Mouse (Mus musculus) stomach, embryonic 16.5 days (tissue): ENCODE data around the gene Msln. TPM values are rescaled to one million over a fixed set of nuclear protein-coding genes. Genes with fewer than 3 reads are reported as not detected.
A peak's percentile ranks its signal among the peaks of the same experiment; 100 is the strongest.

Experiments
- ATAC-seq: fragments of 200-750 bp; cut with Nextera tagmentation; 2 replicates; pipeline ENCODE4 v1.8.0; 2017; ENCODE audit warnings: moderate number of reproducible peaks, moderate TSS enrichment; ENCODE audit not compliant: insufficient read depth, low FRiP score
- H3K27ac ChIP-seq: fragments of 300-500 bp; sonication (generic); 2 replicates; pipeline ENCODE4 v1.5.1; 2014; ENCODE audit warnings: low read length
- H3K27me3 ChIP-seq: fragments of 300-500 bp; sonication (generic); 2 replicates; pipeline ENCODE4 v1.6.1; 2014; ENCODE audit warnings: low read length, control low read depth, mixed read lengths; ENCODE audit not compliant: control insufficient read depth, insufficient read depth
- H3K36me3 ChIP-seq: fragments of 300-500 bp; sonication (generic); 2 replicates; pipeline ENCODE4 v1.6.1; 2014; ENCODE audit warnings: low read length; ENCODE audit not compliant: control insufficient read depth, insufficient read depth
- H3K4me1 ChIP-seq: fragments of 300-500 bp; sonication (generic); 2 replicates; pipeline ENCODE4 v1.6.1; 2014; ENCODE audit warnings: low read length, control low read depth, mixed read lengths; ENCODE audit not compliant: control insufficient read depth, insufficient read depth
- H3K4me2 ChIP-seq: fragments of 300-500 bp; sonication (generic); 2 replicates; pipeline ENCODE4 v1.6.1; 2014; ENCODE audit warnings: low read depth, low read length, mixed read lengths
- H3K4me3 ChIP-seq: fragments of 300-500 bp; sonication (generic); replicated peaks from 2 replicates; pipeline ENCODE4 v1.5.1; 2014; ENCODE audit warnings: mild to moderate bottlenecking, low read length
- H3K9ac ChIP-seq: fragments of 300-500 bp; sonication (generic); 2 replicates; pipeline ENCODE4 v1.6.1; 2014; ENCODE audit warnings: low read length
- H3K9me3 ChIP-seq: fragments of 300-500 bp; sonication (generic); replicated peaks from 2 replicates; pipeline ENCODE4 v1.6.1; 2016; ENCODE audit warnings: low read length, control low read depth; ENCODE audit not compliant: control insufficient read depth
- WGBS: fragments of 180-500 bp; shearing (Covaris S2); extraction: QIAGEN DNeasy Blood & Tissue Kit; methylation state at CpG from one replicate; pipeline ENCODE4 v1.1.7; 2014; 5-methylcytosine and 5-hydroxymethylcytosine counted together
- polyA plus RNA-seq: library from polyadenylated mRNA; unstranded; fragments of >200 nt; fragmentation: Nextera tagmentation; extraction: Ambion mirVana; gene quantifications from 2 replicates; pipeline ENCODE4 v1.2.1, GENCODE M21; 2015

Gene Msln
- polyA plus RNA-seq, 1 experiment from 2014 or later = 77.0 TPM

DNA sequence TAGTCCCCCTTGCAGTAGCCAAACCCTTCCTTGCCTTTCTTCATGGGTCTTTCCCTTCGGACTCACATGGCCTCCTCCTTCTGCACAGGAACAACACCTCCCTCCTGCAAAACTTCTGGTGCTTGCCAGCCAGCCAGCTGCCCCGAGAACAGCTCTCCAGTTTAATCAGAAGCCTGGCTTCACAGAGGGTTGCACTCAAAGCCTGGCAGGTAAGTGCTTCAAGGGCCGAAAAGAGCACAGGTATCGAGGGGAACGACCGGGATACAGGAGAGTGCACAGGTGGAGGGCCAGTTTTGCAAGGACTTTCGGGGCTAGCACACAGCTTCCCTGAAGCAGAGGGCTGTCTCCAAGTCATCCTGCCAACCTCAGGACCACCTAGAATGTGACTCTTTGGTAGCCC, 15.3 kb downstream of the Msln start:
- Histone ChIP-seq H3K27me3 (no peaks in the 10 kb centered on the region), H3K27ac (no peak overlapping the region), H3K36me3 (no peaks in the 10 kb centered on the region), H3K4me2 (no peak overlapping the region), H3K4me1 (no peaks in the 10 kb centered on the region), H3K9ac (no peak overlapping the region), H3K4me3 (no peak overlapping the region), H3K9me3 (no peaks in the 10 kb centered on the region)
- 78% methylated on average over 7 of the region's 7 CpGs for WGBS
- no peak for ATAC-seq

DNA sequence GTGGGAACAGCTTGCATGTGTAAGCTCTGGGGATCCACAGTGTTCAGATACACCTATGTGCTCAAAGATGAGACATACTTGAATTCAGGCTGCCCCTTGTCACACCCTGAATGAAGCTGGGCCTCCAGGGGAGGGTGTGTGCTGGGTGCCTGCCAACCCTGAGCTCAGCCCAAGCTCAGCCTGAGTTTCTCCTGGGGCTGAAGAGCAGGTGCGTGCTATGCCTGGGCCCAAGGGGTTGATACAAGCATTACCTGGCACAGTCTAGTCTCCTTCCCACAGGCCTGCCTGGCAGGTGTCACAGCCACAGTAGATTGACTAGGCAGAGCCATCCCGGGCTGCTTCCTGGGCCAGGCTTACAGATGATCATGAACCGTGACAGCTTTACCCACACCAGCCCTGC, 18.4 kb downstream of the Msln start, which contains the start of gene Mslnl:
TSS of gene Mslnl (plus strand) at position 298 of the 400 bp plus-strand sequence.
- Histone ChIP-seq H3K4me3 (no peak within 1 kb of the TSS), H3K27ac (no peak within 1 kb of the TSS), H3K4me2 (no peak within 1 kb of the TSS), H3K36me3 (no peaks in the 10 kb centered on the region), H3K27me3 (no peaks in the 10 kb centered on the region), H3K9me3 (no peaks in the 10 kb centered on the region), H3K4me1 (no peaks in the 10 kb centered on the region), H3K9ac (no peak within 1 kb of the TSS)
- 74% methylated on average over 3 of the region's 3 CpGs for WGBS
- peak; percentile 30; the same call in 1 of the 2 replicates for ATAC-seq

DNA sequence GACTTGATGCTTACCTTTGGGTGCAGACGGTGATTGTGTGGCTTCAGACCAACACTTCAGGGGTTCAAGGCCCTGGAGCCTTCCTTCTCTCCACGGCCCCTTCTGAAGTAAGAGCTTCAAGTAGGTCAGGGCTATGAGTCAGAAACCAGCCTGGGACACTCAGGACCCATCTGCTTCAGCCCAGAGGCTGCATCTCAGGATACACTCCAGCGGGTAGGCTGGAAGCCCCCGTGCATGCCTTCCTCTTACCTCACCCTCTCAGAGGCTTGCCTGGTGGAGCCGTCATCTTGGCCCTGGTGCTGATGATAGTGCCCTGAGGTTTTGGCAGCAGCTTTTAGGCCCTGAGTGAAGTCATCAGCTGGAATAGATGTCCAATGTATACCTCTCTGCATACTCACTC, 18.9 kb downstream of the Msln start:
- no peaks in the 10 kb centered on the region for H3K4me1 ChIP-seq
- WGBS = 78% methylated on average over 5 of the region's 5 CpGs
- H3K4me2 ChIP-seq = no peak overlapping the region
- H3K9ac ChIP-seq = no peak overlapping the region
- H3K36me3 ChIP-seq = no peaks in the 10 kb centered on the region
- ATAC-seq = no peak
- no peaks in the 10 kb centered on the region for H3K27me3 ChIP-seq
- H3K27ac ChIP-seq = no peak overlapping the region
- no peak overlapping the region for H3K4me3 ChIP-seq
- H3K9me3 ChIP-seq = no peaks in the 10 kb centered on the region

DNA sequence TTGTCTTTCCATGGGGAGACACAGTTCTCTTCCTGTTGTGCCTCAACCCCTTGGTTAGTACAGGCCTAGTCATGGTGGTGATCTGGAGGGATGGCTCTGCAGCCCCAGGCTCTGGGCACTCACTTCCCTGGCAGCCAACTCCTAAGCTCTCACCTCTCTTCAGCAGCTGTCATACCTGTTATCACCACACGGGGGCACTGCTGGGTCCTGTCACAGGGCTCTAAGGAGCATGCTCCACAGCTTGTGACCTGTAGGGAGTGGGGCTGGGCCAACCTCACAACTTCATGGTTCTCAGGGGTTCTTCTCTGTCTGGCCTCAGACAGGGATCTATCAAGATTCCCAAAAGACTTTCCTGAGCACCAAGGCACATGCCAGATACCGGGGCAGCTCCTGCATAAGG, 22.1 kb downstream of the Msln start:
- H3K27me3 ChIP-seq = no peaks in the 10 kb centered on the region
- no peak overlapping the region for H3K4me3 ChIP-seq
- H3K4me1 ChIP-seq = peaks cover 10% of the 10 kb centered on the region
- WGBS = 17% methylated on average over 2 of the region's 2 CpGs
- H3K36me3 ChIP-seq = no peaks in the 10 kb centered on the region
- H3K9ac ChIP-seq = no peak overlapping the region
- no peak for ATAC-seq
- H3K9me3 ChIP-seq = no peaks in the 10 kb centered on the region
- no peak overlapping the region for H3K27ac ChIP-seq
- H3K4me2 ChIP-seq = no peak overlapping the region

DNA sequence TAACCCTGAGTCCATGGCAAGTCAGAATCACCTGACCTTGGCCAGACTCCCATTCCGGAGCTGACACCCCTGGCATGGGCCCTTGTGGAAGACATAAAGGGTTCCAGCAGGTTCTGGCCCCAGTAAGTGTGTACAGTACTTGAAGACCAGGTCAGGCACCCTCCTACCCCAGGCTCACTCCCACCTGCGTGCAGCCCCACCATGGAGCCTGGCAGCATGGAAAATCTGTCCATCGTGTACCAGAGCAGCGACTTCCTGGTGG, 26.2 kb downstream of the Msln start:
- no peaks in the 10 kb centered on the region for H3K27me3 ChIP-seq
- ATAC-seq = no peak
- 14% methylated on average over 4 of the region's 4 CpGs for WGBS
- H3K9me3 ChIP-seq = no peaks in the 10 kb centered on the region
- H3K9ac ChIP-seq = peak overlapping the region; percentile 96
- H3K4me1 ChIP-seq = peaks cover 16% of the 10 kb centered on the region
- H3K4me2 ChIP-seq = peak overlapping the region; percentile 93
- H3K27ac ChIP-seq = peak overlapping the region; percentile 38
- peak overlapping the region; percentile 78 for H3K4me3 ChIP-seq
- no peaks in the 10 kb centered on the region for H3K36me3 ChIP-seq

DNA sequence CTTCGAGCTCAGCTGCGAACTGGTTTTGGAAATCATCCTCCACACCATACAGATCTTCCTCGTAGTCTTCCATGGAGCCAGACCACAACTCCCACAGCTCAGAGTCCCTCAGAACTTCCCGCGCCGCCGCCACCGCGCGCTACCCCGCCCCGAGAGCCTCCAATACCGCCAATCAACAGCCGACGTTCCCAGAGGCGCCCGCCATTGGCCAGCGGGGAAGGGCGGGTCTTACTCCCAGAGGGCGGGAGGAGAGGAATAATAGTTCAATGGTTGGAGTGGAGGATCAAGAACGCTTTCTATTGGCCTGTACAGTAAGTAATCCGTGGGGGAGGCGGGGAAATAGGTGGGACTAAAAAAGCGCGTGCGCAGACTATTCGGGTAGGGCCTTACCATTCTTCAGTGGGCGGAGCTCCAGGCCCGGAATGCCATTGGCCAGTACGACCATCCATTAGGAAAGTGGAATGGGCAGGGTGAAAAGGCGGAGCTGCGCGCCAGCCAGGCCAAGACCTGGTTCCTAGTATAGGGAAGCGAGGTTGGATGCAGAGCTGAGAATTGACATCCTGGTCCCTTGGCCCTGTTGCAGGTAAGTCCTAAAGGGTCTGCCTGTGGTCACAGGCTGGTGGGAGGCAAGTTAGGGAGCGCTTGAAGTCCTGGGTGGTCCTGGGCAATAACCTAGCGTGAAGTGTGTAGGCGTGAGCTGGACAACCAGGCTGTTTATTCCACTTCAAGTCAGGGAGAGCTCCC, 26.7 kb downstream of the Msln start, which contains the start of the genes Chtf18 and Rpusd1:
TSS of gene Chtf18 (minus strand) at position 155 of the 744 bp plus-strand sequence.
TSS of gene Rpusd1 (plus strand) at position 406 of the 744 bp plus-strand sequence.
- peak within 1 kb of the TSS; percentile 78 for H3K4me3 ChIP-seq
- peak within 1 kb of the TSS; percentile 93 for H3K4me2 ChIP-seq
- no peaks in the 10 kb centered on the region for H3K9me3 ChIP-seq
- H3K4me1 ChIP-seq = peaks cover 16% of the 10 kb centered on the region
- peak within 1 kb of the TSS; percentile 38 for H3K27ac ChIP-seq
- under 1% methylated on average over 37 of the region's 37 CpGs for WGBS
- peak; percentile 98 for ATAC-seq
- peak within 1 kb of the TSS; percentile 96 for H3K9ac ChIP-seq
- 0 out of 2 replicates have a peak, but pooled peaks cover 4% of the 10 kb centered on the region for H3K36me3 ChIP-seq
- H3K27me3 ChIP-seq = no peaks in the 10 kb centered on the region

DNA sequence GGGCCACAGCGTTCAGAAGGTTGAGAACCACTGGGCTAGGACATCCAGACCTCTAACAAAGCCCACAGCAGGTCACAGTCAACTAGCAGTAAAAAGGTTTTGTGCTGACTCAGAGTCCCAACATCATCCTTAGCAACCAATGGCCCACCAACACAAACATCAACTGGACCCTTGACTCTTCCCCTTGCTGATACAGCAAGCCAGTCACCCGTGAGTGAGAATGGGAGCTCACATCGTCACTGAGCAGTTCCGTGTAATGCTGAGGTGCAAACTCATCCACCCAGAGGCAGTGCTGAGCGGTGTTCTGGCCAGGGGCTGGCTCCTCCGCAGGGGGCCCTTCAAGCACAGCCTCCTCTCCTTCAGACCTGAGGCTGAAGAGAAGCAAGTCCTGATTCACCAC, 28.9 kb downstream of the Msln start:
- 89% methylated on average over 6 of the region's 6 CpGs for WGBS
- Histone ChIP-seq H3K4me1 (peaks cover 16% of the 10 kb centered on the region), H3K36me3 (0 out of 2 replicates have a peak, but pooled peaks cover 5% of the 10 kb centered on the region), H3K4me2 (no peak overlapping the region), H3K9ac (no peak overlapping the region), H3K9me3 (no peaks in the 10 kb centered on the region), H3K27ac (no peak overlapping the region), H3K27me3 (no peaks in the 10 kb centered on the region), H3K4me3 (no peak overlapping the region)
- ATAC-seq = no peak

DNA sequence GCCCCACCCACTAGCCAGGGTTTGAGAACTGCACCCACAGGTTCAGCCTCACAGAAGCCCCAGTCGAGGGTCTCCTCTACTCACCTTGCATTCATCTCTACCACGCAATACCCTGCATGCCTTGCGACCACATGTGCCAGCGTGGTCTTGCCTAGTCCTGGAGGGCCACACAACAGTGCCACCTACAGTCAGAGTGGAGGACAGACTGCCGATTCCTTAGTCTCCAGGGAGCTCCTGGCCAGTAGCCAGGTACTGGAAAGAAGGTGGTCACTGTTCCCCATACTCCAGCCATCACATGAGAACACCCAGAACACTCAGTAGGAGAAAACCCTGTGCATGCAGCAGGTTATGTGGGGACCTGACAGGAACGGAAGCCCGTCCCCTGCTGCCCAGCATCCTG, 30.3 kb downstream of the Msln start:
- Histone ChIP-seq H3K9me3 (no peaks in the 10 kb centered on the region), H3K4me1 (peaks cover 16% of the 10 kb centered on the region), H3K27me3 (no peaks in the 10 kb centered on the region), H3K36me3 (0 out of 2 replicates have a peak, but pooled peaks cover 8% of the 10 kb centered on the region), H3K4me2 (no peak overlapping the region), H3K27ac (no peak overlapping the region), H3K9ac (no peak overlapping the region), H3K4me3 (no peak overlapping the region)
- ATAC-seq = no peak
- WGBS = 82% methylated on average over 7 of the region's 7 CpGs

DNA sequence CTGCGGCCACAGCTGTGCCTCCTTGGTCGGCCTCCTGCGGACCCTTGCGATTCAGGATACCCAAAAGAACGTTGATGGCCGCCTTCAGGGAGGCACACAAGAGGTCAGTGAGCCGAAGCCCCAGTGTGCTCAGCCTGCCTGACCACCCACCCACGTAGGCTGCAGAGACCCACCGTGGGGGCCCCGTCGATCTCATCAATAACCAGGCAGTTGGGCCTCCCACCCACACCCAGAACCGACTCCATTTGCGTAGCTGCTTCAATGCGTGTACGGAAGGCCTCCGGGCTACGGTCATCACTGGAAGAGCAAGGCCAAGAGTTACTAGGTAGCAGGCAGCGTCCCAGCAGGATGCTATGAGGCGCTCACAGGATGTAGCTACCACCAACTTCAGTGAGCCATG, 30.7 kb downstream of the Msln start:
- Histone ChIP-seq H3K4me3 (no peak overlapping the region), H3K27ac (no peak overlapping the region), H3K4me2 (no peak overlapping the region), H3K4me1 (peaks cover 14% of the 10 kb centered on the region), H3K9ac (no peak overlapping the region), H3K9me3 (no peaks in the 10 kb centered on the region), H3K36me3 (0 out of 2 replicates have a peak, but pooled peaks cover 8% of the 10 kb centered on the region), H3K27me3 (no peaks in the 10 kb centered on the region)
- 93% methylated on average over 19 of the region's 19 CpGs for WGBS
- ATAC-seq = no peak
